ENCODE assay signal across 14 mouse cellular contexts in genomic region chr10:120665670-120666069, GRCm38 (mm10).
DNase-seq lines count a peak whose midpoint lies in the region; ATAC-seq and TF ChIP-seq lines count a peak whose summit lies in the region.
"Had no signal": no experiment of that assay in that cellular context is flagged by ENCODE, and none has a peak within 500 bp of the region (broad histone marks: within the 10 kb centered on the region; RNA-seq: fewer than 3 reads in every experiment).

No protein-coding gene starts in this region.

- no peaks in the 10 kb centered on the region for H3K36me3 ChIP-seq in liver, adult 2 months (ENCODE audit: control insufficient read depth, insufficient read depth, low read length)
- no peaks in the 10 kb centered on the region for H3K36me3 ChIP-seq in liver, embryonic 11.5 days (ENCODE audit: control insufficient read depth, insufficient read depth, low read length)
- no peaks in the 10 kb centered on the region for H3K36me3 ChIP-seq in embryonic facial prominence, embryonic 13.5 days
- no peaks in the 10 kb centered on the region for H3K36me3 ChIP-seq in forebrain, embryonic 11.5 days (ENCODE audit: control insufficient read depth, insufficient read depth, low read length)
- no peaks in the 10 kb centered on the region for H3K36me3 ChIP-seq in forebrain, embryonic 16.5 days (ENCODE audit: control insufficient read depth, insufficient read depth)
- H3K36me3 ChIP-seq: hindbrain, embryonic 12.5 days had no signal

- H3K27me3 ChIP-seq in liver, adult 2 months (ENCODE audit: control insufficient read depth, insufficient read depth, low read length): no peaks in the 10 kb centered on the region
- no peaks in the 10 kb centered on the region for H3K27me3 ChIP-seq in liver, embryonic 11.5 days (replicated peaks; ENCODE audit: control insufficient read depth, insufficient read depth, low read length)
- no peaks in the 10 kb centered on the region for H3K27me3 ChIP-seq in embryonic facial prominence, embryonic 13.5 days
- no peaks in the 10 kb centered on the region for H3K27me3 ChIP-seq in forebrain, embryonic 11.5 days (ENCODE audit: control insufficient read depth, insufficient read depth, low read length)
- no peaks in the 10 kb centered on the region for H3K27me3 ChIP-seq in forebrain, embryonic 16.5 days (replicated peaks; ENCODE audit: control insufficient read depth, insufficient read depth, low read length)
- H3K27me3 ChIP-seq: CH12.LX; hindbrain, embryonic 12.5 days had no signal

- H3K4me3 ChIP-seq in liver, adult 2 months (ENCODE audit: insufficient read depth, low read depth, low read length): 0 out of 2 replicates have a peak overlapping the region, but pooled peaks have one; percentile 11
- H3K4me3 ChIP-seq in liver, embryonic 11.5 days (ENCODE audit: low read depth, low read length): no peak overlapping the region
- H3K4me3 ChIP-seq in embryonic facial prominence, embryonic 13.5 days: no peak overlapping the region
- no peak overlapping the region for H3K4me3 ChIP-seq in forebrain, embryonic 11.5 days (ENCODE audit: low read depth, low read length)
- H3K4me3 ChIP-seq in forebrain, embryonic 16.5 days (replicated peaks; ENCODE audit: low read length): no peak overlapping the region
- H3K4me3 ChIP-seq: hindbrain, embryonic 12.5 days had no signal

- TF ChIP-seq CTCF in liver, adult 2 months (IDR thresholded peaks at IDR 0.05; ENCODE audit: low read depth, low read length): no peak

- H3K9me3 ChIP-seq in liver, embryonic 11.5 days (ENCODE audit: control insufficient read depth, low read length): no peaks in the 10 kb centered on the region
- no peaks in the 10 kb centered on the region for H3K9me3 ChIP-seq in embryonic facial prominence, embryonic 13.5 days
- no peaks in the 10 kb centered on the region for H3K9me3 ChIP-seq in forebrain, embryonic 11.5 days (ENCODE audit: control insufficient read depth, low read length)
- no peaks in the 10 kb centered on the region for H3K9me3 ChIP-seq in forebrain, embryonic 16.5 days (ENCODE audit: control insufficient read depth, low read length)
- H3K9me3 ChIP-seq: hindbrain, embryonic 12.5 days had no signal

- H3K27ac ChIP-seq in liver, adult 2 months (replicated peaks; ENCODE audit: insufficient read depth, low read depth, low read length): no peak overlapping the region
- H3K27ac ChIP-seq in liver, embryonic 11.5 days (ENCODE audit: low read depth, low read length): no peak overlapping the region
- peak overlapping the region; percentile 72 for H3K27ac ChIP-seq in embryonic facial prominence, embryonic 13.5 days
- H3K27ac ChIP-seq in forebrain, embryonic 11.5 days (ENCODE audit: low read depth, low read length): no peak overlapping the region
- H3K27ac ChIP-seq in forebrain, embryonic 16.5 days (ENCODE audit: low read length): no peak overlapping the region
- H3K27ac ChIP-seq: hindbrain, embryonic 12.5 days had no signal

- 63% methylated on average over 5 of the region's 5 CpGs for WGBS in liver, adult 2 months
- 36% methylated on average over 5 of the region's 5 CpGs for WGBS in liver, embryonic 11.5 days
- 47% methylated on average over 5 of the region's 5 CpGs for WGBS in embryonic facial prominence, embryonic 13.5 days
- WGBS in forebrain, embryonic 11.5 days: 80% methylated on average over 5 of the region's 5 CpGs
- WGBS in forebrain, embryonic 16.5 days: 63% methylated on average over 5 of the region's 5 CpGs

- no peak overlapping the region for H3K4me2 ChIP-seq in liver, embryonic 11.5 days
- H3K4me2 ChIP-seq in embryonic facial prominence, embryonic 13.5 days: no peak overlapping the region
- H3K4me2 ChIP-seq in forebrain, embryonic 11.5 days (ENCODE audit: low read depth, low read length, severe bottlenecking): no peak overlapping the region
- no peak overlapping the region for H3K4me2 ChIP-seq in forebrain, embryonic 16.5 days (ENCODE audit: low read length)
- H3K4me2 ChIP-seq: hindbrain, embryonic 12.5 days; lung, embryonic 14.5 days had no signal

- no peaks in the 10 kb centered on the region for H3K79me2 ChIP-seq in liver, adult 2 months (ENCODE audit: control insufficient read depth, insufficient read depth, low read length)

- H3K9ac ChIP-seq in liver, adult 2 months (ENCODE audit: low read depth, low read length): no peak overlapping the region
- H3K9ac ChIP-seq in liver, embryonic 11.5 days (ENCODE audit: low read depth, low read length): no peak overlapping the region
- no peak overlapping the region for H3K9ac ChIP-seq in embryonic facial prominence, embryonic 13.5 days
- no peak overlapping the region for H3K9ac ChIP-seq in forebrain, embryonic 11.5 days (ENCODE audit: low read length)
- H3K9ac ChIP-seq in forebrain, embryonic 16.5 days (replicated peaks; ENCODE audit: low read depth, low read length): no peak overlapping the region
- H3K9ac ChIP-seq: hindbrain, embryonic 12.5 days; lung, embryonic 14.5 days had no signal

- no peaks in the 10 kb centered on the region for H3K4me1 ChIP-seq in liver, adult 2 months (ENCODE audit: control insufficient read depth, insufficient read depth, low read length)
- H3K4me1 ChIP-seq in liver, embryonic 11.5 days (replicated peaks; ENCODE audit: control insufficient read depth, insufficient read depth, low read length): no peaks in the 10 kb centered on the region
- peaks cover 14% of the 10 kb centered on the region for H3K4me1 ChIP-seq in embryonic facial prominence, embryonic 13.5 days
- H3K4me1 ChIP-seq in forebrain, embryonic 11.5 days (replicated peaks; ENCODE audit: control insufficient read depth, insufficient read depth, low read length): no peaks in the 10 kb centered on the region
- 0 out of 2 replicates have a peak, but pooled peaks cover 4% of the 10 kb centered on the region for H3K4me1 ChIP-seq in forebrain, embryonic 16.5 days (replicated peaks; ENCODE audit: control insufficient read depth, insufficient read depth, low read length)

- ATAC-seq in liver, embryonic 11.5 days (replicated peaks; ENCODE audit: low FRiP score): no peak
- ATAC-seq in embryonic facial prominence, embryonic 13.5 days (ENCODE audit: insufficient number of reproducible peaks, insufficient read depth, low FRiP score, low TSS enrichment, low read depth): no peak
- peak; percentile 74 for ATAC-seq in megakaryocyte progenitor cell, adult 5-6 weeks (replicated peaks; ENCODE audit: poor library complexity)
- no peak for ATAC-seq in forebrain, embryonic 11.5 days (replicated peaks; ENCODE audit: low FRiP score)
- ATAC-seq in forebrain, embryonic 16.5 days: no peak

- peak; percentile 25 for DNase-seq in liver, adult 2 months (ENCODE audit: extremely low read depth, low read depth, low spot score)
- DNase-seq in liver, embryonic 11.5 days (ENCODE audit: low spot score): no peak
- DNase-seq in heart, postnatal 4 days: peak; percentile 16
- DNase-seq in layer of hippocampus, adult 11-12 months (ENCODE audit: low spot score): no peak
- DNase-seq in forebrain, embryonic 11.5 days (ENCODE audit: low spot score): no peak
- DNase-seq: embryo, embryonic 11 days; kidney, postnatal 10 days; lung, embryonic 14.5 days; right cerebral cortex, postnatal 14 days had no signal

- TF ChIP-seq POLR2A in liver, adult 2 months (IDR thresholded peaks at IDR 0.05; ENCODE audit: extremely low read depth, insufficient read depth, low read length): no peak

Comparison
In these comparisons a context has a peak if more than half of its experiments do, and no peak if none do; other contexts are left out.
1. DNase-seq: peak in liver, adult 2 months (single experiment) and heart, postnatal 4 days (single experiment); none in liver, embryonic 11.5 days (single experiment), layer of hippocampus, adult 11-12 months (single experiment) and forebrain, embryonic 11.5 days (single experiment).